8 mouse cellular contexts compared by ENCODE assay signal in genomic region chr2:120244679-120245420, GRCm38 (mm10). TPM values are rescaled to one million over a fixed set of nuclear protein-coding genes. Genes with fewer than 3 reads are reported as not detected.
DNase-seq lines count a peak whose midpoint lies in the region; ATAC-seq and TF ChIP-seq lines count a peak whose summit lies in the region.

Gene Pla2g4e, minus strand, starts transcription at chr2:120245335.

- DNase-seq in lung, postnatal 10 days, result peak; percentile 17
- DNase-seq in lung, postnatal 25 days (ENCODE audit: low spot score), result no peak
- peak; percentile 67 for DNase-seq in embryonic facial prominence, embryonic 11.5 days (ENCODE audit: low spot score)
- DNase-seq in left cerebral cortex, postnatal 10 days (ENCODE audit: extremely low spot score in 1 of 2, low spot score in 2 of 2), result peak; percentile 38 to 65
- DNase-seq in midbrain, postnatal 0 days (ENCODE audit: low spot score), result peak; percentile 70
- no peak for DNase-seq in thymus, adult 18-20 months

- H3K4me1 ChIP-seq in embryonic facial prominence, embryonic 11.5 days (ENCODE audit: control insufficient read depth, insufficient read depth, low read length), result no peaks in the 10 kb centered on the region
- peaks cover 22% of the 10 kb centered on the region; the same call in 1 of the 2 replicates for H3K4me1 ChIP-seq in heart, embryonic 12.5 days (replicated peaks)
- 0 out of 2 replicates have a peak, but pooled peaks cover 2% of the 10 kb centered on the region for H3K4me1 ChIP-seq in midbrain, postnatal 0 days (ENCODE audit: insufficient read depth, low read length)

- H3K27ac ChIP-seq in embryonic facial prominence, embryonic 11.5 days (replicated peaks; ENCODE audit: low read depth, low read length), result no peak within 1 kb of the TSS
- peak within 1 kb of the TSS; percentile 24 for H3K27ac ChIP-seq in heart, embryonic 12.5 days (ENCODE audit: poor library complexity, severe bottlenecking)
- peak within 1 kb of the TSS; percentile 86 for H3K27ac ChIP-seq in midbrain, postnatal 0 days (ENCODE audit: low read depth, low read length)

- peak within 1 kb of the TSS; percentile 36 for H3K4me3 ChIP-seq in embryonic facial prominence, embryonic 11.5 days (ENCODE audit: low read depth, low read length)
- peak within 1 kb of the TSS; percentile 46 for H3K4me3 ChIP-seq in heart, embryonic 12.5 days
- H3K4me3 ChIP-seq in midbrain, postnatal 0 days (ENCODE audit: low read depth, low read length), result peak within 1 kb of the TSS; percentile 36

- no peaks in the 10 kb centered on the region for H3K9me3 ChIP-seq in embryonic facial prominence, embryonic 11.5 days (replicated peaks; ENCODE audit: control insufficient read depth, low read length)
- H3K9me3 ChIP-seq in heart, embryonic 12.5 days (replicated peaks), result no peaks in the 10 kb centered on the region
- no peaks in the 10 kb centered on the region for H3K9me3 ChIP-seq in midbrain, postnatal 0 days (ENCODE audit: low read length)

- peak within 1 kb of the TSS; percentile 47 for H3K9ac ChIP-seq in embryonic facial prominence, embryonic 11.5 days (replicated peaks; ENCODE audit: low read length)
- H3K9ac ChIP-seq in heart, embryonic 12.5 days, result peak within 1 kb of the TSS; percentile 65; the same call in 1 of the 2 replicates
- H3K9ac ChIP-seq in midbrain, postnatal 0 days (replicated peaks; ENCODE audit: low read length, poor library complexity, severe bottlenecking), result peak within 1 kb of the TSS; percentile 60

- intact Hi-C loops in left cerebral cortex, postnatal 10 days (cut with DNase I), result no loop called here

- no peaks in the 10 kb centered on the region for H3K36me3 ChIP-seq in embryonic facial prominence, embryonic 11.5 days (replicated peaks; ENCODE audit: control insufficient read depth, insufficient read depth, low read depth, low read length)
- H3K36me3 ChIP-seq in heart, embryonic 12.5 days, result no peaks in the 10 kb centered on the region
- no peaks in the 10 kb centered on the region for H3K36me3 ChIP-seq in midbrain, postnatal 0 days (ENCODE audit: insufficient read depth, low read length)

- no peak; the same call in 1 of the 2 replicates for TF ChIP-seq CTCF in midbrain, postnatal 0 days (IDR thresholded peaks at IDR 0.05)

- WGBS in embryonic facial prominence, embryonic 11.5 days, result 3% methylated on average over 27 of the region's 27 CpGs
- WGBS in heart, embryonic 12.5 days, result 5% methylated on average over 27 of the region's 27 CpGs
- 3% methylated on average over 27 of the region's 27 CpGs for WGBS in midbrain, postnatal 0 days

- 0 out of 2 replicates have a peak, but pooled peaks cover 2% of the 10 kb centered on the region for H3K27me3 ChIP-seq in embryonic facial prominence, embryonic 11.5 days (ENCODE audit: control insufficient read depth, insufficient read depth, low read length)
- H3K27me3 ChIP-seq in heart, embryonic 12.5 days (replicated peaks), result peaks cover 18% of the 10 kb centered on the region; the same call in 1 of the 2 replicates
- H3K27me3 ChIP-seq in midbrain, postnatal 0 days (ENCODE audit: insufficient read depth, low read length), result no peaks in the 10 kb centered on the region

- 0 out of 2 replicates have a peak, but pooled peaks have one; percentile 67 for ATAC-seq in embryonic facial prominence, embryonic 11.5 days (replicated peaks; ENCODE audit: insufficient number of reproducible peaks, low FRiP score, low TSS enrichment, low read depth)
- no peak for ATAC-seq in heart, embryonic 12.5 days (ENCODE audit: insufficient number of reproducible peaks, low FRiP score)
- peak; percentile 91 for ATAC-seq in midbrain, postnatal 0 days (ENCODE audit: low FRiP score)
- no peak for ATAC-seq in erythroblast, adult 5-6 weeks (replicated peaks; ENCODE audit: low FRiP score, poor library complexity, severe bottlenecking)

- H3K4me2 ChIP-seq in embryonic facial prominence, embryonic 11.5 days (ENCODE audit: low read depth, low read length), result peak within 1 kb of the TSS; percentile 60
- H3K4me2 ChIP-seq in heart, embryonic 12.5 days, result peak within 1 kb of the TSS; percentile 77
- peak within 1 kb of the TSS; percentile 57 for H3K4me2 ChIP-seq in midbrain, postnatal 0 days (ENCODE audit: low read depth, low read length, poor library complexity, severe bottlenecking)

RNA-seq across cellular contexts. Expression of gene Pla2g4e, which starts in this region (rescaled TPM):
- polyA plus RNA-seq in embryonic facial prominence, embryonic 11.5 days (2014; fragmentation: Nextera tagmentation; extraction: Ambion mirVana), result not detected in 2 replicates
- 0.59 and 0.73 TPM in 2 replicates for polyA plus RNA-seq in heart, embryonic 12.5 days (2016; fragmentation: Nextera tagmentation; extraction: Ambion mirVana)
- total RNA-seq in left cerebral cortex, postnatal 10 days (2021), result 10 to 100 TPM; 39.9 to 42.6 TPM
- total RNA-seq in midbrain, postnatal 0 days (2014; rRNA removed), result 18.5 and 20.0 TPM in 2 replicates
- 10.3 and 10.4 TPM in 2 replicates for polyA plus RNA-seq in midbrain, postnatal 0 days (2015; fragmentation: Nextera tagmentation; extraction: Ambion mirVana)
- total RNA-seq in erythroblast, adult 5-6 weeks (2015; ENCODE audit: low replicate concordance), result not detected in 2 replicates
- not detected in 2 replicates for total RNA-seq in erythroblast, adult 5-6 weeks (2017; ENCODE audit: low replicate concordance)

Comparison
In these comparisons a context has a peak if more than half of its experiments do, and no peak if none do; other contexts are left out.
1. RNA of gene Pla2g4e (total RNA-seq): 39.9 to 42.6 TPM in left cerebral cortex, postnatal 10 days and 18.5 to 20.0 TPM in midbrain, postnatal 0 days; not detected in erythroblast, adult 5-6 weeks; every median in the first group is over 10 times any median in the second.
2. DNase-seq: peak in lung, postnatal 10 days (single experiment), left cerebral cortex, postnatal 10 days (2 of 2) and midbrain, postnatal 0 days (single experiment); none in lung, postnatal 25 days (single experiment) and thymus, adult 18-20 months (0 of 2).
3. Peak in DNase-seq, ATAC-seq, H3K4me3 ChIP-seq, H3K9ac ChIP-seq and H3K4me2 ChIP-seq in embryonic facial prominence, embryonic 11.5 days; RNA of the gene not detected or under 1 TPM.
4. Peak in every context shown above with its lines, with median percentiles within 50 percentile points of each other: H3K4me2 ChIP-seq, H3K4me3 ChIP-seq and H3K9ac ChIP-seq.